Mouse (Mus musculus) frontal cortex, postnatal 36 days (tissue): Measurements from ENCODE around the gene A430033K04Rik.
A peak's percentile ranks its signal among the peaks of the same experiment; 100 is the strongest.

Experiments used
- DNase-seq, 2 experiments: peaks; one replicate each; pipeline ENCODE4 v3.0.0; 2022; ENCODE audit warnings: low spot score in 2 of 2

A430033K04Rik gene

GRCm38 (mm10) chr5:138622645-138623477 lies at the start of gene A430033K04Rik:
TSS of gene A430033K04Rik (plus strand) at chr5:138622859.
- DNase-seq = peak; percentile 92 to 96

DNA sequence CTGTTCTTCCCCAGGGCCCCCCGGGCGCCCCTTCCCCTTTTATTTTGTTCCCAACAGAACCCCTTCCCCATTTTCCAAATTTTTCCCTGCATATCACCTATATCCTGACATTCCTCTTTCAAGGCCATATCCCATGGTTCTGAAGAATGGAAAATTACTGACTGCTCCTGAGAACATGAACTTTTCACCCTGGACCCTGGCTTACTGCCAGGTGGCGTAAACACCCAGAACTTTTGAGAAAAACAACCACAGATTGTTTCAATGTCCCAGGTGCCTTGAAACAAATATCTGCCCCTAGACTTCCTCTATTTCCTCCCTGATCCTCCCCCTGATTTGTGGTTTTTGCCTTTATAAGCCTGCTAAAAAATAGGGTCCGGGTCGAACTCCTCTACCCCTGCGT lies 35.3 kb upstream of the A430033K04Rik start:
- DNase-seq = no peak

DNA sequence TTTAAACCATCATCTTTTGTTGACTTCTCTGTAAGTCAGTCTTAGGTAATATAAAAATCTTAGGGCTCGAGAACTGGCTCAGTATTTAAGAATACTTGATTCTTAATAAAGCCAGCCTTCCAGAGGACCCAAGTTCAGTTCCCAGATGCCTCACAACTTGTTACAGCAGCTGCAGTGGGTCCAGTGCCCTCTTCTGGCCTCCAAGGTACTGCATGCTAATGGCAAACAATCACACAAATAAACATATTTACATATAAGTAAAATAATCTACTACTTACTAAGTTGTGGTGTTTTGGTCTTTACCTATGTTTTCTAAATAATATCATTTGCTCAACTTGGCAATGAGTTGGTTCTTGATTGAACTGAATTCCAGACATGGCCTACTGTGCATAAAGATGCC lies 4.3 kb upstream of the A430033K04Rik start:
- no peak for DNase-seq

DNA sequence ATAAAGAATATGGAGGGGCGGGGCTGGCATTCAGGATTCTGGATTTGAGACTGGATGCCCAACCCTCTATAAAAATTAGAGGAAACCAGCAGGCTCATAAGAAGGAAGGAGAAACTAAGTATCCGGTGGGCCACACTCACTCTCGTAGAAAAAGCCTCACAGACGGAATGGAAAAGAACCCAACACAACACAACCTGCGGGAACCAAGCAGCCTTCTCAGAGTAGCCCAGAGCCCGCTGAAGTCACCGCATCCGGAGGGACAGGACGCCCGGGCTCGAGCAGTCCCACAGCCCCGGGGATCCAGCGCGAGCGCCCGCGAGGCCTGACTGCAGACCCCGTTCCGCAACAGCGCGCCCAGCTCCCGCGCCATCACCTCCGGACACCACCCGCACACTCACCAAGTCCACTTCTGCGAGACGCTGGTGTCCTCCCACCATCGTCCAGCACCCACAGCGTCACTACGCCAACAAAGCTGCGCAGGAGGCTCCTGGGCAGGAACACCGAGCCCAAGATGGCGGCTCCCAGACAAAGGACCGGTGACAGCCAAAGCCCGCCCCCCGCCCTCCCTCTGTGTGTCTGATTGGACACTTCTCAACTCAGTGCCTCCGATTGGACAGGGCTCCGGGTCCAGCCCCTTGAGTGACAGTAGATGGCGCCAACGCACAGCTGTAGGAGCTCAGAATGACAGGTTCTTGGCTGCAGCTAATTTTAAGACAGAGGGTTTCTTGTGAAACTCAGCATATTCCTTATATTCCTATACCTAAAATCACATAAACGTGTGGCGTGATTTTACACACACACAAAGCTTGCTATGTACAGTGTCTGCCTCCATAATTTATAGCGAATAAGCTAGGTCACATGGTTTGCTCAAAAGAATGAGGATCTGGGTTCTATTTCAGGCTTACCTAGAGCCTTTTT lies 3.2 kb upstream of the A430033K04Rik start, which contains the start of gene Zfp68:
Gene Zfp68, minus strand, starts transcription at position 551 of the 918 bp plus-strand sequence.
- peak; percentile 90 to 96 for DNase-seq

- DNase-seq = no peak
Observed at GRCm38 (mm10) chr5:138620836-138621235, 1.8 kb upstream of the A430033K04Rik start.

DNA sequence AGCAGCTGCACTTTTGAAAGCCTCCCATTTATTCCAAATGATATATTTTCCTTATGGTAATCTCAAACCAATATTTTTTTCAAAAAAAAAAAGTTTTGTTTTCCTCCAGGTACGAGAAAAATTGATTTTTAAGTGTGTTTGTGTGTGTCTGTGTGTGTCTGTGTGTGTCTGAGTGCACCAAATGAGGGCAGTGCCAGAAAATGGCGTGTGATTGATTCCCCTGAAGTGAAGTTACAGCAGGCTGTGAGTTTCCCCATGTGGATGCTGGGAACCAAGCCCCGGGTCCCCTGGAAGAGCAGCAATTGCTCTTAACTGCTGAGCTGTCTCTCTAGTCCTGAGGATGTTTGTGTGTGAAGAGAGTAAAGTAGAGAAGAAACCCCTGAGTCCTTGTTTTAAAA lies 818 bp downstream of the A430033K04Rik start:
- no peak for DNase-seq

DNA sequence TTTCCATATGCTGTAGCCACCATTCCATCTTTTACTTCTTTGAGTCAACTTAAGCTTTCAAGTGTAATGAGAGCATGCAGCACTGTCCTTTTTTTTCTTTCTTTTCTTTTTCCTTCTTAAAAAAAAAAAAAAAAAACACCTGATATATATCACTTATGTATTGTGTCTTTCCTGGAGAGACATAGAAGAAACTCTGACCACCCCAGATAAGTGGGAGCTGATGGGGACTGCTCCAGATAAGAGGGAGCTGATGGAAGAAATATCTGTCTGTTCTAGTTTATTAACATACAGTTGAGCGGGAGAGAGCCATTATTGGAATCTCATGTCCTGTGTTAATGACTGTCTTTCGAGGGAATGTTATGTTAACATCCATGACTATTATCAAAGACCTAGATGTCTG lies 13.8 kb downstream of the A430033K04Rik start:
- DNase-seq = no peak

GRCm38 (mm10) chr5:138641081-138641480 lies 18.4 kb downstream of the A430033K04Rik start:
- no peak for DNase-seq

GRCm38 (mm10) chr5:138641761-138642160 lies 19.1 kb downstream of the A430033K04Rik start:
- no peak for DNase-seq

DNA sequence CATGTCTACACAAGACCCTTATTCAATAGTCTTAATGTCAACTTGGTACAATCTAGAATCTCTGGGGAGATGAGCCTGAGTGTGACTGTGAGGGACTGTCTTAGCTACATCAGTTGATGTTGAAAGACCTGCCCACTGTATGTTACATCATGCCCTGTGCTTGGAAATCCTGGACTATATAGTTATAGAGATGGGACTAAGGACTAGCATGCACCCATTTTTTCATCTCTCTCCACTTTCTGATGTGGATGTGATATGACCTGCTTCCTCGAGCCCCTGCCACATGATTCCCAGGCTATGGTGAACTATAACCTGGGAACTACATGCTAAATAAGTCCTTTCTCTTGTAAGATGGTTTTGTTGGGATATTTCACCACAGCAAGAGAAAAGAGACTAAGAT lies 30.3 kb downstream of the A430033K04Rik start:
- no peak for DNase-seq

GRCm38 (mm10) chr5:138656477-138657156 lies 34.0 kb downstream of the A430033K04Rik start:
- DNase-seq = peak; percentile 13 to 56

DNA sequence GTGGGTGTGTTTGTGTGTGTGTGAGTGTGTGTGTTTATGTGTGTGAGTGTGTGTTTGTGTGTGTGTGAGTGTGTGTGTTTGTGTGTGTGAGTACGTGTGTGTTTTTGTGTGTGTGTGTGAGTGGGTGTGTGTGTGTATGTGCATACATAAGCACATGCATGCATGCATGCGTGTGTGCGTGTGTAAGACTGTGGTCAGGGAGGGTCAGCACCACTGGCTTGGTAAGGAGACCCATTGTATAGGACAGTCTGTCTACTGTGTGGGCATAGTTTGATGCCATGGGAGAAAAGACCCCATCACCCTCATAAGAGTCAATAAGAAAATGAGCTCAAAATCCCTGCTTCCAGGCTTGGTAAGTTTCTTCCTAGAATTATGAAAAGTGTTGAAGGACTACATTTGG lies 34.7 kb downstream of the A430033K04Rik start:
- DNase-seq = no peak

DNA sequence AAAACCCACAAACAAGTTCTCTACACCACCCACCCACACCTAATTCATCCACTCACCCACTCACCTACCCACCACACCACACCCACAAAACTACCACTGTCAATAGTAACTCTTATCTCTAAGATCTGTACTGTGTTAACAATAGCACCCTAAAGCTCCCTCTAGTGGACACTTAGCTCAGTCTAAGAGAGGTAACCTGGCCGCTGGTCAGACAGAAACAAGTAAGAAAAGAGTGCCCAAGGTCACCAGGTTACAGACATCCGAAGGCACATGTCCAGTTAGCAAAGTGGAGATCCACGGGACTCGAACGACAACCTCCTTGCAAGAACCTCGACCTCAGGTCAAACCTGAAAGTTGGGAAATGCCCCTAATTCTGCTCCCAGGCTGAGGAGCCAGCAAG lies 35.2 kb downstream of the A430033K04Rik start:
- DNase-seq = peak; percentile 11 to 48

- DNase-seq = peak; percentile 17 to 29
Observed at GRCm38 (mm10) chr5:138658922-138659321, 36.3 kb downstream of the A430033K04Rik start.

- DNase-seq = no peak
Observed at GRCm38 (mm10) chr5:138683023-138683766, 60.5 kb downstream of the A430033K04Rik start.

- DNase-seq = no peak
Observed at GRCm38 (mm10) chr5:138683821-138684220, 61.2 kb downstream of the A430033K04Rik start.

- DNase-seq = no peak
Observed at GRCm38 (mm10) chr5:138687453-138687852, 64.8 kb downstream of the A430033K04Rik start.

DNA sequence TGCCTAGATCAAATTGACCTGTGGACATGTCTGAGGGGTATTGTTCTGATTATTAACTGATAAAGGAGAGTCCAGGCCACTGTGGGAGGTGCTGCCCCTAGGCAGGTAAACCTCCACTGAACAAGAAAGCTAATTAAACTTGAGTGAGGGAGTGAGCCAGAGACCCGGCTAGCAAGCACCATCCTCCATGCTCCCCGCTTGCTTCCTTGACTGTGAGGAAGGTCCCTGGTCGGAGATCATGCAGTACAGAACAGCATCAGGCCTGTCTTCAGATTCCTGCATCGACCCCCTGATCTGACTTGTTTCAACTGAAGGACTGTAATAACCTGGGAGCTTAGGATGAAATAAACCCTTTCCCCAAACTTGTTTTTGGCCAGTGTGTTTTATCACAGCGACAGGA lies 66.6 kb downstream of the A430033K04Rik start:
- no peak for DNase-seq

DNA sequence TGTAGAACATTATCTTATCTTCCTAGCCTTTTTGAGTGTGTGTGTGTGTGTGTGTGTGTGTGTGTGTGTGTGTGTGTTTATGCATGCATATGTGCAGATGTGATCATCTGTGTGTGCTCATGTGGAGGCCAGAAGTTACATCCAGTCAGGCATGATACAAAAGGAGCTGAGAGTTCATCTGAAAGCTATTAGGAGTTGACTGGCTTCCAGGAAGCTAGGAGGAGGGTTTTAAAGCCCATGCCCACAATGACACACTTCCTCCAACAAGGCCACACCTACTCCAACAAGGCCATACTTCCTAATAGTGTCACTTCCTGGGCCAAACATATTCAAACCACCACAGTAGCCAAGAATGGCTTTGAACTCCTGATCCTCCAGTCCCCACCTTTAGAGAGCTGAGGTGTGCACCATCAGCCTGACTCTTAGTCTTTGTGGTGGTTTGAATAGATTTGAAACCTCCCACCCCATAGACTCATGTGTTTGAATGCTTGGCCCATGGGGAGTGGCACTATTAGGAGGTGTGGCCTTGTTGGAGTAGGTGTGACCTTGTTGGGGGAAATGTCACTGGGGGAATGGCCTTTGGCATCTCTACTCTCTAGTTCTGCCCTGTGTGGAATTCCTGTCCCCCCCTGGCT lies 70.4 kb downstream of the A430033K04Rik start:
- DNase-seq = no peak

- no peak for DNase-seq
Observed at GRCm38 (mm10) chr5:138694036-138694435, 71.4 kb downstream of the A430033K04Rik start.
